Mouse (Mus musculus) neural tube, embryonic 14.5 days (tissue): ENCODE measurements around the gene Ripor2. TPM values are rescaled to one million over a fixed set of nuclear protein-coding genes. Genes with fewer than 3 reads are reported as not detected.

Experiments used
- ATAC-seq: fragments of 200-750 bp; cut with Nextera tagmentation; 2 replicates; pipeline ENCODE4 v1.8.0; 2017; ENCODE audit warnings: low read depth, mild to moderate bottlenecking, moderate TSS enrichment, moderate library complexity
- H3K27ac ChIP-seq: fragments of 300-500 bp; sonication (generic); 2 replicates; pipeline ENCODE4 v1.5.1; 2014; ENCODE audit warnings: low read depth, mild to moderate bottlenecking, control low read depth, low read length, moderate library complexity, mixed read lengths
- H3K27me3 ChIP-seq: fragments of 300-500 bp; sonication (generic); 2 replicates; pipeline ENCODE4 v1.6.1; 2014; ENCODE audit warnings: low read length; ENCODE audit not compliant: control insufficient read depth, insufficient read depth
- H3K36me3 ChIP-seq: fragments of 300-500 bp; sonication (generic); 2 replicates; pipeline ENCODE4 v1.6.1; 2014; ENCODE audit warnings: low read length, mixed read lengths; ENCODE audit not compliant: control insufficient read depth, insufficient read depth
- H3K4me1 ChIP-seq: fragments of 300-500 bp; sonication (generic); 2 replicates; pipeline ENCODE4 v1.6.1; 2014; ENCODE audit warnings: low read length; ENCODE audit not compliant: control insufficient read depth, insufficient read depth
- H3K4me2 ChIP-seq: fragments of 300-500 bp; sonication (generic); 2 replicates; pipeline ENCODE4 v1.6.1; 2014; ENCODE audit warnings: mild to moderate bottlenecking, low read depth, low read length, control low read depth
- H3K4me3 ChIP-seq: fragments of 300-500 bp; sonication (generic); 2 replicates; pipeline ENCODE4 v1.5.1; 2014; ENCODE audit warnings: low read depth, low read length, control low read depth, mixed read lengths
- H3K9ac ChIP-seq: fragments of 300-500 bp; sonication (generic); replicated peaks from 2 replicates; pipeline ENCODE4 v1.6.1; 2014; ENCODE audit warnings: low read depth, mild to moderate bottlenecking, control low read depth, low read length, mixed read lengths
- H3K9me3 ChIP-seq: fragments of 300-500 bp; sonication (generic); 2 replicates; pipeline ENCODE4 v1.6.1; 2016; ENCODE audit warnings: low read length; ENCODE audit not compliant: control insufficient read depth
- WGBS: fragments of 180-500 bp; shearing (Covaris S2); extraction: QIAGEN DNeasy Blood & Tissue Kit; methylation state at CpG from one replicate; pipeline ENCODE4 v1.1.7; 2014; 5-methylcytosine and 5-hydroxymethylcytosine counted together
- polyA plus RNA-seq: library from polyadenylated mRNA; unstranded; fragments of >200 nt; fragmentation: Nextera tagmentation; extraction: Ambion mirVana; gene quantifications from 2 replicates; pipeline ENCODE4 v1.2.1, GENCODE M21; 2014

Gene Ripor2
- polyA plus RNA-seq, 1 experiment from 2014 or later: 28.6 TPM

DNA sequence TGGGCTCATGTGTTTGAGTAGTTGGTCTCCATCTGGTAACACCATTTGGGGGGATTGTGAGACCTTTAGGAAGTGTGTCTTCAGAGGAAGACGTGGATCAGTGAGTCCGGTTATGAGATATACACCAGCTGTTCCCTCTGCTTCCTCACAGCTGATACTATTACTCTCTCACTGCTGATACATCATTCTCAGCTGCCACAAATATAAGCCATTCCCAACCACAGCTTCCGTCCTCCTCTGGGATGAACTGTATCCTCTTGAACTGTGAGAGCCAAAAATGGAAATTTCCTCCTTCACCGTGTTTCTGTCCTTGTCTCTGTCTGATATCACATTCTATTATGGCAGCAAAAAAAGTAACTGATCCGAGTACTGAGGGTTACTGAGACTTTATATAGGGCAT lies 28.9 kb downstream of the Ripor2 start:
- no peaks in the 10 kb centered on the region for H3K9me3 ChIP-seq
- H3K4me2 ChIP-seq: no peak overlapping the region

DNA sequence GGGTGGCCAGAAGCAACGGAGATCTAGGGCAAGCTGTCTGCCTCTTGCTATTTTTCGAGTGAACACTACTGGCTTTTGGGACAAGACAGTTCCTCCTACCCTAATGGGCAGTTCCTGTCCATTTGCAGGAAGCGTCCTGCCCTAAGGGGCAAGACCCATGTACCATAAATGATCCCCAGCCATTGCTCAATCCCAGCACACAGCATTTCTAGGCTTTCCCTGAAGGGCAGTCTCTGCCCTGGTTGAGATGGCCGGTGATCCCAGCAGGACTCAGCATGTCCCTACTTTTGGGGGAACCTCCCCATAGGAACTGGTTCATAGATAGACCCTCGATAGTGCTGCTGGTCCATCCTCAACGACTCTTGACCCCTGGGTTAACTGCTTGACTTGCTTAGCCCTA lies 31.0 kb downstream of the Ripor2 start:
- Histone ChIP-seq H3K4me3 (no peak overlapping the region), H3K4me1 (no peaks in the 10 kb centered on the region), H3K27ac (no peak overlapping the region), H3K9me3 (no peaks in the 10 kb centered on the region), H3K27me3 (no peaks in the 10 kb centered on the region), H3K36me3 (no peaks in the 10 kb centered on the region), H3K4me2 (no peak overlapping the region), H3K9ac (no peak overlapping the region)
- WGBS: 78% methylated on average over 6 of the region's 6 CpGs
- ATAC-seq: no peak

More for the DNA sequence above, 28.9 kb downstream of the Ripor2 start:
- Histone ChIP-seq H3K36me3 (no peaks in the 10 kb centered on the region), H3K4me1 (no peaks in the 10 kb centered on the region), H3K27me3 (no peaks in the 10 kb centered on the region), H3K27ac (no peak overlapping the region), H3K9ac (no peak overlapping the region), H3K4me3 (no peak overlapping the region)
- ATAC-seq: no peak
- 72% methylated on average over 5 of the region's 5 CpGs for WGBS

DNA sequence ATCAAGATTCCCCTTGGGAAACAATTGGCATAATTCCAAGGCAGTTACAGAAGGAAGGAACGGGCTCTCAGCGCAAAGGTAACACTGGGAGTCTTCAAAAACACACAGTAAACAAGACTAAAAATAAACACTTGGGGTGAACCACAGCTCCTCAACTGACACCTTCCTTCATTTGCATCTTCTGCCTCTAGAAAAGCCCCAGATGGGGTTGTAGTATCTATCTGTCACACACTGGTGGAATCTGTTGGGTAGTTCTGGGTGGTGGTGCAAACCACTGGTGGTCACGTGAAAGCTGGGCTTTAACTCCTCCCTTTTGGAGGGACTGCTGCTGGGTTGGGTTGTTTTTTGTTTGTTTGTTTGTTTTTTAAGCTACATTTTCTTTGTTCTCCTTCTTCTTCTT lies 31.4 kb downstream of the Ripor2 start:
- WGBS: 80% methylated on average over 3 of the region's 3 CpGs
- no peaks in the 10 kb centered on the region for H3K4me1 ChIP-seq
- H3K9ac ChIP-seq: no peak overlapping the region

DNA sequence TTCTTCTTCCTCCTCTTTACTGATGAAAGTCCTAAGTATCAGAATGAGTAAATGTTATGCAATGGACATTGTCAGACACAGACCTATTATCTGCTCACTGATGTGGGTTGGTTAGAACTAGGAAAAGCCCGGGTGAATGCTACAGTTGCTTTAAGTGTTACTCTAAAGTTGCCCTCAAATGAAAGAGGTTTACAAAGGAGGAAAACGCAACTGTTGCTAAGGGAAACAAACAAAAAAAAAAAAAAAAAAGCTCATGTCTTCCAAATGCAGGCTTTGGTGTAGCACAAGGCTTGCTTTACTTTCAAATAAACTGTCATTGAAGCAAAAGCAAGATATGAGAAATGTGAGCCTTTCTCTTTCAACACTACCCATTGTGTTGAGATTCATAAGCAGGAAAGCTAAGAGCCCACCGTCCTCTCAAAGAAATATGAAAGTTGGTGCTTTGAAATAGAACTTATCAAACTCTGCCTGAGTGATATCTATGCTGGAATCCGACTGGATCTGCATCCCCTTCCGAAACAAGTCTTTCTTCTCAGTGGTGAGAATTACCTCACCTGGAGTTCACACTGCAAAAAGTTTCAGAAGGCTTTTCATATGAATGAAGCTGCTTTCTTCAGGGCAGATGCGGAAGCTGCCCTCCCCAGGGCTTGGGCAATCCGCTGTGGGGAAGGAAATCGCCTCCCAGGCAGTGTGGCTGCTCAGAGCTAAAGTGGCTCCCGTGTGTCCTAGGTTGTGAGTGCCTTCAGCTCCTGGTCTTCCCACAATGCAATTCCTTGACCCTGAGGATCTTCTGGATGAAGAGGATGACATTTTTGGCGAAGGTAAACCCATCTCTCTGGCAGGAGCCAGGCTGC lies 32.2 kb downstream of the Ripor2 start:
- H3K36me3 ChIP-seq: no peaks in the 10 kb centered on the region
- no peak overlapping the region for H3K27ac ChIP-seq
- no peaks in the 10 kb centered on the region for H3K4me1 ChIP-seq
- no peak for ATAC-seq
- no peaks in the 10 kb centered on the region for H3K27me3 ChIP-seq
- H3K9me3 ChIP-seq: no peaks in the 10 kb centered on the region
- H3K4me3 ChIP-seq: no peak overlapping the region
- H3K9ac ChIP-seq: no peak overlapping the region
- 64% methylated on average over 10 of the region's 10 CpGs for WGBS
- no peak overlapping the region for H3K4me2 ChIP-seq

More for the DNA sequence above, 31.4 kb downstream of the Ripor2 start:
- H3K4me2 ChIP-seq: no peak overlapping the region
- no peaks in the 10 kb centered on the region for H3K27me3 ChIP-seq
- no peaks in the 10 kb centered on the region for H3K36me3 ChIP-seq
- H3K4me3 ChIP-seq: no peak overlapping the region
- no peaks in the 10 kb centered on the region for H3K9me3 ChIP-seq
- no peak for ATAC-seq
- no peak overlapping the region for H3K27ac ChIP-seq

DNA sequence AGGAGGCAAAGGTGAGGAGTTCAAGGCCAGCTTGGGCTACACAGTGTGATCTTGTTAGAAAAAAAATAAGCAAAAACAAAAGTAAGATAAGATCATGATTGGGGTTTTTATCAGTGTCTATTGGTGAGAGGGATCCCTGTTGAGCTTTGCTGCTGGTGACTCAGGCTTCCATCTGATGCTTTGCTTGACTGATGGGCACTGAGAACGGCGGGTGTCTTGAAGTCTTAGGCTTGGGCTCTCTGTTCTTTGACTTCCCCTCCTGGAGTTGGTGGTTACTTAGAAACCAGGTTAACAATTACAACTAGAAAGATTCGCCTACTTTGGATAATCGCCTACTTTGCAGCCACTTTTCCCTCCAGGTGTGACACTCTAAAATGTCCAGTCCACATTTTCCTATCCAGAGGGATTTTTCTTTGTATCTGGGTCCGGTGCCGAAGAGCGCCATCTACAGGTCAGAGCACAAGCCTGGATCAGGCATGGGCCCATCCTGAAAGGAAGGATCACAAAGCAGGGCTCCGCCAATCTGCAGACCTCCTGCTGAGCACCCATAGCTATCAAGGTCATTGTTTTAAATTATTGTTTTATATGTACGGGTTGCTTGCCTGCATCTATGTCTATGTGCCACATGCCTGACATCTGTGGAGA lies 34.1 kb downstream of the Ripor2 start:
- Histone ChIP-seq H3K36me3 (no peaks in the 10 kb centered on the region), H3K27ac (no peak overlapping the region)
- WGBS: 56% methylated on average over 9 of the region's 9 CpGs

DNA sequence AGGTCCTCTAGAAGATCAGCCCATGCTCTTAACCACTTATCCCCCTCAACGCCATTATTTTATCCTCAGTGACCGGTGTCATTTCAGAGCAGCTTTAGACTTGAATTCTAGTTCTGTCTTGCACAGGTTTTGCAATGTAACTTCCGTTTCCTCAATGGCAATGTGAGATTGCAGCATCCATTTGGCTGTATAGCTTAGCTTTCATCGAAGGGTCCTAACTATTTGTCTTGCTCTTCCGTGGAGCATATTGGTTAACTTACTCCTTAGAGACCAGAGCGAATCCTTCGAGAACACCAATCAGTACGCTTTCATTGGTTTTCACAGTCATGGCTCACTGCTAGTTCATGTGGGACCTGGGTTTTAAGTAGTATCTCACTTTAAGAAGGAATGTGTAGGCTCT lies 34.7 kb downstream of the Ripor2 start:
- H3K27ac ChIP-seq: no peak overlapping the region
- H3K4me3 ChIP-seq: no peak overlapping the region
- no peak for ATAC-seq
- H3K27me3 ChIP-seq: no peaks in the 10 kb centered on the region
- H3K9ac ChIP-seq: no peak overlapping the region
- WGBS: 84% methylated on average over 8 of the region's 8 CpGs
- H3K9me3 ChIP-seq: no peaks in the 10 kb centered on the region
- no peak overlapping the region for H3K4me2 ChIP-seq
- no peaks in the 10 kb centered on the region for H3K4me1 ChIP-seq
- H3K36me3 ChIP-seq: no peaks in the 10 kb centered on the region

More for the DNA sequence above, 34.1 kb downstream of the Ripor2 start:
- Histone ChIP-seq H3K9me3 (no peaks in the 10 kb centered on the region), H3K27me3 (no peaks in the 10 kb centered on the region), H3K4me3 (no peak overlapping the region), H3K4me1 (no peaks in the 10 kb centered on the region), H3K4me2 (no peak overlapping the region), H3K9ac (no peak overlapping the region)
- no peak for ATAC-seq

DNA sequence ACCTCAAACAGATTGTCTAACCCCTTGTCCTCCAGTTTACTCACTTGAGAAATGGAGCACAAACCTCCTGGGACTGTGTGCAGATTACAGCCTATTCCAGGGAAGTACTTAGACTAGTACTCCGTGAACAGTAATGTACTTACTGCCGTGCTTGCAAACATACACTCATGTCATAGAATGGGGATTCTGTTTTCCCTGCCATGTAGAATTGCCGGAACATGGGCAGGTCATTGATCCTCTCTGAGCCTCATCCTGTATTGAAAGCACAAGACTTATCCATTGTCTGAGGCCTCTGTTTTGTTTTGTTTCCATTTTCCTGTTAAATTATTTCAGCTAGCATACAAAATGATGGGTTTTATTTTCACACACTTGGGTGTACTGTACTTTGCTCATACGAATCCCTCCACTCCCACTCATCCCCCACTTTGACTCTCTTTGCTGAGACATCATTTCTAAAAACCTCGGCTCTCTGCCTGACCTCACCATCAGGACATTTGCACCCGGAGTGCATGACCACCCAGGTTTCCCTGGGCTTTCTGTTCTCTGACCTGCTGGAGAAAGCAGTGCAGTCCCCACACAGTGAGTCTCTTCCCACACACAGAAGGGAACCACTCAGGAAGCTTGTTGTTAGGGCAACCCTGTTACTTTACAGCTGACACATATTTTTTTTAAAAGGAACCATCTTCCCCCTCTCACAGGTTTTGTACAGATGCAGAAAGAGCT lies 35.2 kb downstream of the Ripor2 start:
- H3K4me3 ChIP-seq: no peak overlapping the region
- H3K36me3 ChIP-seq: no peaks in the 10 kb centered on the region
- H3K9me3 ChIP-seq: no peaks in the 10 kb centered on the region
- H3K4me1 ChIP-seq: no peaks in the 10 kb centered on the region
- no peak overlapping the region for H3K4me2 ChIP-seq
- H3K27me3 ChIP-seq: no peaks in the 10 kb centered on the region
- no peak for ATAC-seq
- H3K27ac ChIP-seq: no peak overlapping the region
- WGBS: 54% methylated on average over 6 of the region's 6 CpGs
- no peak overlapping the region for H3K9ac ChIP-seq

DNA sequence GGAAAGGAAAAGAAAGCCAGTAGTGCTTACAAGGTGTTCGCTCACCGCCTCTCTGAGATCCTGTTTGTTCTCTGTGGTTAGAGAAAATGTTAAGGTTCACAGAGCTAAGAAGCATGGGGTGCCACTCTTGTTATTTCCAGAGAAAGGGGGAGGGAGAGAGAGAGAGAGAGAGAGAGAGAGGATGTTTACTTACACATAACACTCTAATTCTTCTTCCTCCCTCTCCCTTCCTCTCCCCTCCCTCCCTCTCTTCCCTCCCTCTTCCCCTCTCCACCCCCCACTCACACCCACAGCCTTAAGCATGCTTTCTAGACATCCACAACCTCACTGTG lies 35.8 kb downstream of the Ripor2 start:
- Histone ChIP-seq H3K27ac (no peak overlapping the region), H3K4me2 (no peak overlapping the region), H3K9ac (no peak overlapping the region), H3K9me3 (no peaks in the 10 kb centered on the region), H3K27me3 (no peaks in the 10 kb centered on the region), H3K36me3 (no peaks in the 10 kb centered on the region), H3K4me3 (no peak overlapping the region), H3K4me1 (no peaks in the 10 kb centered on the region)
- no peak for ATAC-seq
- WGBS: 76% methylated on average over 2 of the region's 2 CpGs

DNA sequence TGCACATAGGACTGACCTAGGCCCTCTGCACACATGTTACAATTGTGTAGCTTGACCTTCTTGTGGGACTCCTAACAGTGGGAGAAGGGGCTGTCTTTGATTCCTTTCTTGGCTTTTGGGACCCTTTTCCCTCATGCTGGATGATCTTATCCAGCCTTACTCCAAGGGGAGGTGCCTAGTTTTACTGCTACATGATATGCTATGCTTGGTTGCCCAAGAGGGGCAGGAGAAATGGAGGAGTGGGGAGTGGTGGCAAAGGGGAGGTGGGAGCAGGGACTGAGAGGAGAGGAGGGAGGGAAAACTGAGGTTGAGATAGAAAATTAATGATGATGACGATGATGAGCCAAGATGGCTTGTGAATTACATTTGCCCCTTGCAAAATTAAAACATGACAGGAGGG lies 37.7 kb downstream of the Ripor2 start:
- Histone ChIP-seq H3K4me3 (no peak overlapping the region), H3K27me3 (no peaks in the 10 kb centered on the region), H3K4me2 (no peak overlapping the region), H3K36me3 (no peaks in the 10 kb centered on the region), H3K27ac (no peak overlapping the region), H3K9ac (no peak overlapping the region), H3K4me1 (no peaks in the 10 kb centered on the region), H3K9me3 (no peaks in the 10 kb centered on the region)
- ATAC-seq: no peak
- WGBS: 81% methylated on average over 1 of the region's 1 CpGs
